Mouse (Mus musculus): ENCODE results near the gene Pithd1. TPM values are rescaled to one million over a fixed set of nuclear protein-coding genes. Genes with fewer than 3 reads are reported as not detected.
"Not testable (repeated sequence)": the region's sequence is repeated elsewhere in the genome, so short reads cannot be mapped to it uniquely, and the experiment has no call there.

Gene Pithd1
- polyA plus RNA-seq, 1 experiment from 2014 or later = 67.1 TPM

DNA sequence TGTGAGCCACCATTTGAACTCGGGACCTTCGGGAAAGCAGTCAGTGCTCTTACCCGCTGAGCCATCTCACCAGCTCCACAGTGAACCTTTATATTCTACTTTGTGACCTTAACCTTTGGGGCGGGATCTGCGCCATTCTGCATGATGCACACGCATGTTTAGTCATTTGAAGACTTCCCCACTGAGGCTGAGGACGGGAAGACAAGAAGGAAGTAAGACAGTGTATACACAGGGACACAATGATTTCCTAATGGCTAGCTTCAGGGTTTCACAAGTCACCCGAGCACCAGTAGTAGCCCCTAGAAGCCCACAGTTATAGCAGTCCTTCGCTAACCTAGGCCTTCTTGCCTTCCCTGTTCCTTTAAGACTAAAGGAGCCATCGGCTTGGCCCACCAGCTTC, 41.4 kb downstream of the Pithd1 start:
- Histone ChIP-seq H3K27me3 (replicated peaks; ENCODE audit: control insufficient read depth, insufficient read depth, low read length) (no peaks in the 10 kb centered on the region), H3K9me3 (ENCODE audit: control insufficient read depth, low read length) (no peaks in the 10 kb centered on the region), H3K4me3 (ENCODE audit: low read length) (peak overlapping the region; percentile 58), H3K4me1 (ENCODE audit: control insufficient read depth, insufficient read depth, low read depth, low read length) (peaks cover 22% of the 10 kb centered on the region), H3K9ac (ENCODE audit: low read depth, low read length) (peak overlapping the region; percentile 82), H3K27ac (ENCODE audit: low read depth, low read length) (peak overlapping the region; percentile 69), H3K36me3 (ENCODE audit: control insufficient read depth, insufficient read depth, low read length) (peaks cover 3% of the 10 kb centered on the region; the same call in 1 of the 2 replicates), H3K4me2 (ENCODE audit: low read length) (peak overlapping the region; percentile 84)
- 75% methylated on average over 10 of the region's 10 CpGs for WGBS
- no peak; the same call in 1 of the 2 replicates for ATAC-seq

DNA sequence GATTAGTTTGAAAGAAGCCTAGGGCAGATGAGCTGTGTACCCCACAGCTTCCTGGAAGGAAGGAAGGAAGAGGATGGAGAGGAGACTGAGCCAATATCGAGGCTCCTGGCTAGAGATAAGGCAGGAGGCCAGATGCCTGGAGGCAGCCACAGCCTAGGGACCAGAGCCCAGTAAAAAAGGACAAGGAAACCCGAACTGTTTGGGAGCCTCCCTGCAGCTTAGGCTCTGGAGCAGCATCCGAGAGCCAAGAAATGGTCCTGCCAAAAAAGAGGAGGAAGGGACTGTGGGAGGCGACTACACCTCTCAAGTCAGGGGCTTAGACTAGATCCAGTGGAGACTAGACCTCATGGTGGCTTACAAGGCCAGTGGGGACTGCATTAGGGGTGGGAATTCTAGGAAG, 43.7 kb downstream of the Pithd1 start:
- Histone ChIP-seq H3K4me1 (ENCODE audit: control insufficient read depth, insufficient read depth, low read depth, low read length) (peaks cover 16% of the 10 kb centered on the region), H3K36me3 (ENCODE audit: control insufficient read depth, insufficient read depth, low read length) (peaks cover 6% of the 10 kb centered on the region; the same call in 1 of the 2 replicates), H3K9ac (ENCODE audit: low read depth, low read length) (no peak overlapping the region), H3K4me3 (ENCODE audit: low read length) (no peak overlapping the region), H3K9me3 (ENCODE audit: control insufficient read depth, low read length) (no peaks in the 10 kb centered on the region), H3K4me2 (ENCODE audit: low read length) (no peak overlapping the region), H3K27ac (ENCODE audit: low read depth, low read length) (no peak overlapping the region), H3K27me3 (replicated peaks; ENCODE audit: control insufficient read depth, insufficient read depth, low read length) (no peaks in the 10 kb centered on the region)
- WGBS = 53% methylated on average over 4 of the region's 4 CpGs
- no peak for ATAC-seq

DNA sequence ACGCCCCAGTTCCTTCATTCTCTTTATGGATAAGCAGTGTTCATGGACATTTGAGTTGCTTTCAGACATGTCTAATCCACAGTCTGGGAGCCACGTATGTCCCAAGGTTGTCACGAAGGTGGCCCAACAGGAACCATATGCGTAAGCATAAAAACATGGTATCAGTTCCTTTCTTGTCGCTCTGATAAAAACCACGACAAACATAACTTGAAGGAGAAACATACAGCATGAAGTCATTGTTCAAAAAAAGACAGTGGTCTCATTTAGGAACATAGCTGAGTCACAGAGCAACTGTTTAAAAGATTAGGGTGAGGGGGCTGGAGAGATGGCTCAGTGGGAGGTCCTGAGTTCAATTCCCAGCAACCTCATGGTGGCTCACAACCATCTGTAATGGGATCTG, 44.9 kb downstream of the Pithd1 start:
- no peaks in the 10 kb centered on the region for H3K9me3 ChIP-seq (ENCODE audit: control insufficient read depth, low read length)
- ATAC-seq = no peak
- WGBS = 90% methylated on average over 6 of the region's 6 CpGs
- no peak overlapping the region for H3K4me2 ChIP-seq (ENCODE audit: low read length)
- no peaks in the 10 kb centered on the region for H3K27me3 ChIP-seq (replicated peaks; ENCODE audit: control insufficient read depth, insufficient read depth, low read length)
- no peak overlapping the region for H3K4me3 ChIP-seq (ENCODE audit: low read length)
- no peak overlapping the region for H3K27ac ChIP-seq (ENCODE audit: low read depth, low read length)
- peaks cover 6% of the 10 kb centered on the region; the same call in 1 of the 2 replicates for H3K36me3 ChIP-seq (ENCODE audit: control insufficient read depth, insufficient read depth, low read length)
- no peak overlapping the region for H3K9ac ChIP-seq (ENCODE audit: low read depth, low read length)
- H3K4me1 ChIP-seq (ENCODE audit: control insufficient read depth, insufficient read depth, low read depth, low read length) = peaks cover 7% of the 10 kb centered on the region

DNA sequence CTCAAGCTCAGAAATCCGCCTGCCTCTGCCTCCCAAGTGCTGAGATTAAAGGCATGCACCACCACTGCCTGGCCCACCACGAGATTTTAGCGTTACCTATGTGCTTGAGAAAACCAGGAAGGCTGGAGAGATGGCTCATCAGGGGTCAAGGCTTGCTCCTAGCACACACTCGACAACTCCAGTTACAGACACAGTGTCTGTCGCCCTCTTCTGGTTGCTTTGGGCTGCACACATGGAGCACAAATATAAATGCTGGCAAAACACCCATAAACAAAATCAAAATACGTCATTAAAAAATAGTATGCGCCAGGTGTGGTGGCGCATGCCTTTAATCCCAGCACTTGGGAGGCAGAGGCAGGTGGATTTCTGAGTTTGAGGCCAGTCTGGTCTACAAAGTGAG, 46.0 kb downstream of the Pithd1 start:
- not testable (repeated sequence) for ATAC-seq; H3K4me2 ChIP-seq (ENCODE audit: low read length); H3K9ac ChIP-seq (ENCODE audit: low read depth, low read length); H3K4me1 ChIP-seq (ENCODE audit: control insufficient read depth, insufficient read depth, low read depth, low read length); H3K27me3 ChIP-seq (replicated peaks; ENCODE audit: control insufficient read depth, insufficient read depth, low read length); H3K9me3 ChIP-seq (ENCODE audit: control insufficient read depth, low read length); H3K36me3 ChIP-seq (ENCODE audit: control insufficient read depth, insufficient read depth, low read length); H3K4me3 ChIP-seq (ENCODE audit: low read length); H3K27ac ChIP-seq (ENCODE audit: low read depth, low read length)
- 82% methylated on average over 8 of the region's 8 CpGs for WGBS

DNA sequence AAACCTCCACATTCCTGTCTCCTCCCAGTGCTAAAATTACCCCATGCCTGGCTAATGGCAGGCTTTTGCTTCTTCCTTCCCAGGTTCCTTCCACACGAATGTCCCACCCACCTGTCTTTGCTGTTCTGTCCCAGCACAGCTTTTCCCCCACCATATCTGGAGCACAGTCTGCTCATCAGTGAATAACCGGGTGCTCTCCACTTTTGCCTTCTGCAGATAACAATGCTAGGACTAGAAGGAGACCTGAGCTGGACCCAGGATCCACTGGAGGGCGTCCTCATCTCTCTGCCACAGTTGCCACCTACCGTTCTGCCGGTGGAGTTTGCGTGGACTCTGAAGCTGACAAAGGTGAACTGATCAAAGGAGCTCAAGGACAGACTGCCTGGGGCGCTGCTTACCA, 48.2 kb downstream of the Pithd1 start:
- 90% methylated on average over 7 of the region's 7 CpGs for WGBS
- no peak overlapping the region for H3K4me2 ChIP-seq (ENCODE audit: low read length)
- no peaks in the 10 kb centered on the region for H3K4me1 ChIP-seq (ENCODE audit: control insufficient read depth, insufficient read depth, low read depth, low read length)
- no peak overlapping the region for H3K4me3 ChIP-seq (ENCODE audit: low read length)
- H3K9me3 ChIP-seq (ENCODE audit: control insufficient read depth, low read length) = no peaks in the 10 kb centered on the region
- H3K27ac ChIP-seq (ENCODE audit: low read depth, low read length) = no peak overlapping the region
- H3K36me3 ChIP-seq (ENCODE audit: control insufficient read depth, insufficient read depth, low read length) = peaks cover 12% of the 10 kb centered on the region
- no peak for ATAC-seq
- H3K27me3 ChIP-seq (replicated peaks; ENCODE audit: control insufficient read depth, insufficient read depth, low read length) = no peaks in the 10 kb centered on the region
- no peak overlapping the region for H3K9ac ChIP-seq (ENCODE audit: low read depth, low read length)

DNA sequence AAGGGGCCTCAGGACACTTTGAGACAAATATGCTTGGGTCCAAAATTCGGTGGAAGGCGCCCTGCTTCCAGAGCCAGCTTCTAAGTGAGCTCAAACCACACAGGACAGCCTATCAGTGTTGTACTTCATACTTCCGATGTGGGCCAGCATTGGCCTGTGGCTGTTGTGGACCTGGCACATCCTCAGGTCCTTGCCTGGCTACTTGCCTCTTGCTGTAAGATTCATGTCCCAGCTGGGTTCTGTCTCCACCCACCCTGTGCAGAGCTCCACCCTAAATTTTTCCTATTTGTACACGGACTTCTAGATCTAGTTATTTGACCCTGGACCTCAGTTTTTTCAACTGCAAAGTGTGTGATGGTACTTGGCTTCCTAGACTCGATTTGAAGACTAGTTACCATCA, 51.6 kb downstream of the Pithd1 start:
- Histone ChIP-seq H3K4me3 (ENCODE audit: low read length) (no peak overlapping the region), H3K36me3 (ENCODE audit: control insufficient read depth, insufficient read depth, low read length) (peaks cover 18% of the 10 kb centered on the region), H3K27ac (ENCODE audit: low read depth, low read length) (no peak overlapping the region), H3K4me2 (ENCODE audit: low read length) (no peak overlapping the region), H3K9me3 (ENCODE audit: control insufficient read depth, low read length) (no peaks in the 10 kb centered on the region), H3K4me1 (ENCODE audit: control insufficient read depth, insufficient read depth, low read depth, low read length) (no peaks in the 10 kb centered on the region), H3K27me3 (replicated peaks; ENCODE audit: control insufficient read depth, insufficient read depth, low read length) (no peaks in the 10 kb centered on the region), H3K9ac (ENCODE audit: low read depth, low read length) (no peak overlapping the region)
- 62% methylated on average over 5 of the region's 5 CpGs for WGBS
- ATAC-seq = no peak

DNA sequence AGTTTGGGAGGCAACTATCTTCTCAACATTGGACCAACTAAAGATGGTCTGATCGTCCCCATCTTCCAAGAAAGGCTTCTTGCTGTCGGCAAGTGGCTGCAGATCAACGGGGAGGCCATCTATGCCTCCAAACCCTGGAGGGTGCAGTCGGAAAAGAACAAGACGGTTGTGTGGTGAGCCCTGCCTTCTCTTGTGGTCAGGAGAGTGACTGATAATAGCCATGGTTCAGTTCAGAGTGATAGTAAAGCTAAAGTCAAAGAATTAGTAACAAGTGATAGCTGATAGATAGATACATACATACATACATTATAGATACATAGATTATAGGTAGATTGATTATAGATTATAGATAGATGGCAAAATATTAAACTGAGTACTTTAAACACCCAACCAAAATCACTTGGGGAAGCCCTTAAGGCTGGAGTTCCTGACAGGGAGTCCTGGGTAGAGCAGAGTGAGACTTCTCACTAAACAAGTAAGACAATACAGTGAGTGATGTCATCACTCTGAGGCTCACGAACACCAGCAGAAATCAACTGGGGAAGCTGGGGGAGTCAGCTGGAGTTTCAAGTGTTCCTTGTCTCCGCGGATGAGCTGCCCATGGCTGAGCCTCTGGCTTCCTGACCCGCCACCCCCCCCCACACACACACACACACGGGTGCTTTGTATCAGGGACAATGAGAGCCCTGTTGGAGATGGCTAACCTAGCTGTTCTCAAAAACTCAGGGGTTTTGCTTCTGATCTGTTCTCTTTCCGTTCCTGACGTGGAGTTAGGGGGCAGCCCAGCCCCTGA, 52.2 kb downstream of the Pithd1 start:
- WGBS = 45% methylated on average over 12 of the region's 12 CpGs
- Histone ChIP-seq H3K9ac (ENCODE audit: low read depth, low read length) (no peak overlapping the region), H3K27me3 (replicated peaks; ENCODE audit: control insufficient read depth, insufficient read depth, low read length) (no peaks in the 10 kb centered on the region), H3K4me1 (ENCODE audit: control insufficient read depth, insufficient read depth, low read depth, low read length) (no peaks in the 10 kb centered on the region), H3K4me3 (ENCODE audit: low read length) (no peak overlapping the region), H3K27ac (ENCODE audit: low read depth, low read length) (no peak overlapping the region), H3K36me3 (ENCODE audit: control insufficient read depth, insufficient read depth, low read length) (peaks cover 18% of the 10 kb centered on the region), H3K4me2 (ENCODE audit: low read length) (no peak overlapping the region), H3K9me3 (ENCODE audit: control insufficient read depth, low read length) (no peaks in the 10 kb centered on the region)
- no peak for ATAC-seq

DNA sequence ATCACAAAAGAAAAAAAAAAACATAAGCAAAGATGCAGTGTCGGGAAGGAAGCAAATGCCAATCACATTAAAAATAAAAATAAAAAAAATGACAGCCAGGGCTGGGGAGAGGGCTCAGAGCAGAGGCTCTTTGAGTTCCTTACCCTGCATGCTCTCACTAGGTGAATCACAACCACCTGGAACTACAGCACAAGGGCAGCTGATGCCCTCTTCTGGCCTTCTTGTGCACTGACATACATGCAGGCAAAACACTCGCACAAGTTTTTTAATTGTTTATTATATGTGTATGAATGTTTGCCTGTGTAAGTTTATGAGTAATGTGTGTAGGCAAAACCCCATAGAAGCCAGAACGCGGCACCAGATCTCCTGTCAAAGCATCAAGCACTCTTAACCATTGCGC, 55.2 kb downstream of the Pithd1 start:
- H3K4me3 ChIP-seq (ENCODE audit: low read length) = no peak overlapping the region
- H3K4me2 ChIP-seq (ENCODE audit: low read length) = no peak overlapping the region
- WGBS = 73% methylated on average over 5 of the region's 5 CpGs
- H3K4me1 ChIP-seq (ENCODE audit: control insufficient read depth, insufficient read depth, low read depth, low read length) = no peaks in the 10 kb centered on the region
- no peak overlapping the region for H3K9ac ChIP-seq (ENCODE audit: low read depth, low read length)
- H3K27me3 ChIP-seq (replicated peaks; ENCODE audit: control insufficient read depth, insufficient read depth, low read length) = no peaks in the 10 kb centered on the region
- no peak overlapping the region for H3K27ac ChIP-seq (ENCODE audit: low read depth, low read length)
- ATAC-seq = no peak
- H3K9me3 ChIP-seq (ENCODE audit: control insufficient read depth, low read length) = no peaks in the 10 kb centered on the region
- peaks cover 14% of the 10 kb centered on the region for H3K36me3 ChIP-seq (ENCODE audit: control insufficient read depth, insufficient read depth, low read length)

DNA sequence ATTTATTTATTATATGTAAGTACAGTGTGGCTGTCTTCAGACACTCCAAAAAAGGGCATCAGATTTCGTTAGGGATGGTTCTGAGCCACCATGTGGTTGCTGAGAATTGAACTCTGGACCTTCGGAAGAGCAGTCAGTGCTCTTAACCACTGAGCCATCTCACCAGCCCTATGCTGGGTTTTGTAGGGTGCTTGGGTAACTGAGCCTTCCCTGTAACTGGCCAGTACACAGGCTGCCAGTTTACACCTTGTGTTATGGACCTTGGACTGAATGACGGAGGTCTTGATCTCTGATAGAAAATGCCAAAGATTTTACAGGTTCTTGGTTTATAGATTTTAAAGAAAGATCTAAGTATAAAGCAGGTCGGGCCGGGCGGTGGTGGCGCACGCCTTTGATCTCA, 56.8 kb downstream of the Pithd1 start:
- Histone ChIP-seq H3K36me3 (ENCODE audit: control insufficient read depth, insufficient read depth, low read length) (peaks cover 22% of the 10 kb centered on the region), H3K27me3 (replicated peaks; ENCODE audit: control insufficient read depth, insufficient read depth, low read length) (no peaks in the 10 kb centered on the region), H3K4me3 (ENCODE audit: low read length) (no peak overlapping the region), H3K9me3 (ENCODE audit: control insufficient read depth, low read length) (no peaks in the 10 kb centered on the region), H3K9ac (ENCODE audit: low read depth, low read length) (no peak overlapping the region), H3K27ac (ENCODE audit: low read depth, low read length) (no peak overlapping the region), H3K4me2 (ENCODE audit: low read length) (no peak overlapping the region), H3K4me1 (ENCODE audit: control insufficient read depth, insufficient read depth, low read depth, low read length) (no peaks in the 10 kb centered on the region)
- 97% methylated on average over 8 of the region's 8 CpGs for WGBS
- no peak for ATAC-seq
